12 mouse cellular contexts compared by ENCODE assay signal in the genomic region with DNA sequence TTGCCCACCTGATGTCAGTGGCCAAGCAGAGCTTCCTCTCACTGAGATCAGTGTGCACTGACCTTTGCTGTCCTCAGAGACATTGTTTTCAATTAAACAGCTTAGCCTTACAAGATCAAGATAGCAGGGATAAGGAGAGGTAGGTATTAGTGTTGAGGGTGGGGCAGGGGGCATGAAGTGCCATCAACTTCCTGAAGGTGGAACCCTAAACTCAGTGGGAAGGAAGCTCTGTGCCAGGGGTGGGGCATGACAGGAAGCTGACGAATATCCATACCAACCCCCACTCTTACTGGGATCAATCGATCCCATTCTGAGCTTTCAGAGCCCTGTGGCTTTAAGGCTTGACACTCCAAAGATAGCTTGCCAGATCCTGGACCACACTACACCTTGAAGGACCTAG.
A peak's percentile ranks its signal among the peaks of the same experiment; 100 is the strongest.
DNase-seq lines count a peak whose midpoint lies in the region; ATAC-seq and TF ChIP-seq lines count a peak whose summit lies in the region.
"Had no signal": no experiment of that assay in that cellular context is flagged by ENCODE, and none has a peak within 500 bp of the region (broad histone marks: within the 10 kb centered on the region; RNA-seq: fewer than 3 reads in every experiment).

No protein-coding gene starts in this region.

- H3K9ac ChIP-seq in forebrain, postnatal 0 days, result no peak overlapping the region
- H3K9ac ChIP-seq in forebrain, embryonic 15.5 days (replicated peaks), result no peak overlapping the region
- H3K9ac ChIP-seq in liver, embryonic 14.5 days (replicated peaks), result no peak overlapping the region
- H3K9ac ChIP-seq: forebrain, embryonic 13.5 days; midbrain, embryonic 12.5 days had no signal

- no peak for TF ChIP-seq EP300 in liver, embryonic 14.5 days (IDR thresholded peaks at IDR 0.05; ENCODE audit: low read depth)

- H3K4me1 ChIP-seq in forebrain, postnatal 0 days (ENCODE audit: insufficient read depth), result peaks cover 9% of the 10 kb centered on the region
- H3K4me1 ChIP-seq in forebrain, embryonic 15.5 days, result peaks cover 21% of the 10 kb centered on the region
- H3K4me1 ChIP-seq in liver, embryonic 14.5 days (replicated peaks; ENCODE audit: control insufficient read depth in 2 of 2, insufficient read depth in 2 of 2, low read length in 1 of 2), result peaks cover 0 to 5% of the 10 kb centered on the region in 2 experiments; a peak in 1 of 4 replicates

- no peaks in the 10 kb centered on the region for H3K36me3 ChIP-seq in forebrain, postnatal 0 days (ENCODE audit: insufficient read depth)
- no peaks in the 10 kb centered on the region for H3K36me3 ChIP-seq in forebrain, embryonic 15.5 days
- H3K36me3 ChIP-seq in liver, embryonic 14.5 days (replicated peaks; ENCODE audit: control insufficient read depth, insufficient read depth, low read depth), result no peaks in the 10 kb centered on the region
- H3K36me3 ChIP-seq: embryonic facial prominence, embryonic 10.5 days; midbrain, embryonic 12.5 days had no signal

- no peak overlapping the region for H3K4me3 ChIP-seq in forebrain, postnatal 0 days (ENCODE audit: low read depth, low read length)
- H3K4me3 ChIP-seq in forebrain, embryonic 15.5 days, result no peak overlapping the region
- no peak overlapping the region for H3K4me3 ChIP-seq in liver, embryonic 14.5 days (ENCODE audit: insufficient read depth in 1 of 2, low read depth in 2 of 2, low read length in 2 of 2)
- H3K4me3 ChIP-seq: embryonic facial prominence, embryonic 10.5 days; forebrain, embryonic 13.5 days; midbrain, embryonic 12.5 days had no signal

- no peak for ATAC-seq in forebrain, postnatal 0 days
- no peak for ATAC-seq in forebrain, embryonic 15.5 days (replicated peaks)
- no peak for ATAC-seq in liver, embryonic 14.5 days (ENCODE audit: insufficient read depth)
- ATAC-seq in megakaryocyte progenitor cell, adult 5-6 weeks (replicated peaks; ENCODE audit: poor library complexity), result peak; percentile 46; the same call in 1 of the 2 replicates
- ATAC-seq: forebrain, embryonic 13.5 days had no signal

- H3K9me3 ChIP-seq in forebrain, postnatal 0 days (ENCODE audit: low read length), result no peaks in the 10 kb centered on the region
- H3K9me3 ChIP-seq in forebrain, embryonic 15.5 days, result no peaks in the 10 kb centered on the region
- H3K9me3 ChIP-seq in liver, embryonic 14.5 days (ENCODE audit: control insufficient read depth, low read length), result no peaks in the 10 kb centered on the region
- H3K9me3 ChIP-seq: embryonic facial prominence, embryonic 10.5 days; forebrain, embryonic 13.5 days; midbrain, embryonic 12.5 days had no signal

- no peak for DNase-seq in forebrain, postnatal 0 days
- DNase-seq in liver, embryonic 14.5 days (ENCODE audit: low read depth in 3 of 3, low spot score in 3 of 3), result no peak
- DNase-seq in liver, result no peak
- DNase-seq in R1 (ENCODE audit: low read depth, low spot score), result peak; percentile 8
- no peak for DNase-seq in ovary, postnatal 36 days (ENCODE audit: low spot score)
- DNase-seq in right cerebral cortex, postnatal 14 days, result no peak
- DNase-seq: kidney, postnatal 10 days had no signal

- no peak overlapping the region for H3K4me2 ChIP-seq in forebrain, postnatal 0 days (ENCODE audit: low read depth)
- H3K4me2 ChIP-seq in forebrain, embryonic 15.5 days (replicated peaks), result no peak overlapping the region
- no peak overlapping the region for H3K4me2 ChIP-seq in liver, embryonic 14.5 days (ENCODE audit: low read depth)
- H3K4me2 ChIP-seq: forebrain, embryonic 13.5 days; midbrain, embryonic 12.5 days had no signal

- 62% methylated on average over 2 of the region's 2 CpGs for WGBS in forebrain, postnatal 0 days
- WGBS in forebrain, embryonic 15.5 days, result 61% methylated on average over 2 of the region's 2 CpGs
- 21% methylated on average over 2 of the region's 2 CpGs for WGBS in liver, embryonic 14.5 days (ENCODE audit: insufficient replicate concordance)

- TF ChIP-seq CTCF in forebrain, postnatal 0 days (IDR thresholded peaks at IDR 0.05; ENCODE audit: low read depth), result peak; percentile 9; the same call in 1 of the 2 replicates
- peak; percentile 38 for TF ChIP-seq CTCF in liver, embryonic 14.5 days (IDR thresholded peaks at IDR 0.05; ENCODE audit: low read depth)

- no peak overlapping the region for H3K27ac ChIP-seq in forebrain, postnatal 0 days (ENCODE audit: low read depth, low read length)
- H3K27ac ChIP-seq in forebrain, embryonic 15.5 days (replicated peaks), result no peak overlapping the region
- H3K27ac ChIP-seq in liver, embryonic 14.5 days, result no peak overlapping the region
- H3K27ac ChIP-seq: embryonic facial prominence, embryonic 10.5 days; forebrain, embryonic 13.5 days; midbrain, embryonic 12.5 days had no signal

- no peaks in the 10 kb centered on the region for H3K27me3 ChIP-seq in forebrain, postnatal 0 days (ENCODE audit: insufficient read depth, low read length)
- no peaks in the 10 kb centered on the region for H3K27me3 ChIP-seq in forebrain, embryonic 15.5 days
- no peaks in the 10 kb centered on the region for H3K27me3 ChIP-seq in liver, embryonic 14.5 days (ENCODE audit: control insufficient read depth, insufficient read depth, low read length)
- H3K27me3 ChIP-seq: forebrain, embryonic 13.5 days; midbrain, embryonic 12.5 days had no signal
